Mouse (Mus musculus) liver, postnatal 0 days (tissue): ENCODE results near the gene Mfsd4b3.

Experiments used
- CTCF ChIP-seq: sonication (generic); IDR thresholded peaks from 2 replicates; pipeline ENCODE4 v1.5.1; 2016; ENCODE audit warnings: antibody characterized with exemption, low read depth
- EP300 ChIP-seq: IDR thresholded peaks from 2 replicates; pipeline ENCODE4 v1.6.1; 2016; ENCODE audit warnings: antibody characterized with exemption, low read depth, mild to moderate bottlenecking

DNA sequence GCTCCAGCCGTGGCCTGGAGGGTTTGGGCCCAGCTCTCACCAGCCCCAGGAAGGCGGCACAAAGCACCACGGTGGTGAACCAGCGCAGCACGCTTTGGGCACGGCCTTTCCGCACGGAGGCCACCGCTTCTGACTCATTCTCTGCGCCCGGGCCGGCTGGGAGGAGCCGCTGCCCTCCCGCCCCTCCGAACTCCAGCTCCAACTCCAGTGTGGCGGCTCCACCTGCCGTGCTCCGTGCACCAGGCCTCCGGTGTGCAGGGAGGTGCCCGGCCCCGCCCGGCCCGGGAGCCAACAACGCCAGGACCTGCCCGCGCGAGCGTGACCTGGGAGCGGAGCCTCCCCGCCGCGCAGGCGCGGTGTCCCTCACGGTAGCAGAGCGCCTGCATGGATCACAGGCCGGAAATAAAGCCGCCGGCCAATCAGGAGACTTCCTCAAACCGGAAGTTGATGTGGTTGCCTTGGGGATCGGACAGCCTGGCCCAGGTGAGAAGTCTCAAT lies 61.0 kb downstream of the Mfsd4b3 start, which contains the start of gene Mfsd4b4:
- TF ChIP-seq EP300 = no peak
- TF ChIP-seq CTCF = no peak
